Mouse (Mus musculus) macrophage (primary cell): ENCODE results near the gene Gm36028. TPM values are rescaled to one million over a fixed set of nuclear protein-coding genes. Genes with fewer than 3 reads are reported as not detected.

Source experiments
- H3K27ac ChIP-seq: fragments of 350-480 bp; formaldehyde crosslinking; 2 replicates; pipeline ENCODE4 v1.9.0; 2021
- H3K36me3 ChIP-seq: fragments of 350-480 bp; formaldehyde crosslinking; 2 replicates; pipeline ENCODE4 v1.9.0; 2021; ENCODE audit errors: inconsistent target
- H3K4me3 ChIP-seq: fragments of 350-480 bp; formaldehyde crosslinking; 2 replicates; pipeline ENCODE4 v1.9.0; 2021; ENCODE audit errors: inconsistent target
- H3K79me2 ChIP-seq: fragments of 350-480 bp; formaldehyde crosslinking; 2 replicates; pipeline ENCODE4 v1.9.0; 2021; ENCODE audit errors: inconsistent target
- WGBS: methylation state at CpG from one replicate; pipeline ENCODE4 v1.1.7; 2026; ENCODE audit warnings: inconsistent platforms; ENCODE audit not compliant: missing documents; 5-methylcytosine and 5-hydroxymethylcytosine counted together
- polyA plus RNA-seq: library from polyadenylated mRNA; stranded (reverse); fragments of 250-400 nt; gene quantifications from 3 replicates; pipeline ENCODE4 v1.2.4, GENCODE M21; 2018; ENCODE audit warnings: inconsistent platforms

Gene Gm36028
- polyA plus RNA-seq, 1 experiment from 2014 or later = not detected

DNA sequence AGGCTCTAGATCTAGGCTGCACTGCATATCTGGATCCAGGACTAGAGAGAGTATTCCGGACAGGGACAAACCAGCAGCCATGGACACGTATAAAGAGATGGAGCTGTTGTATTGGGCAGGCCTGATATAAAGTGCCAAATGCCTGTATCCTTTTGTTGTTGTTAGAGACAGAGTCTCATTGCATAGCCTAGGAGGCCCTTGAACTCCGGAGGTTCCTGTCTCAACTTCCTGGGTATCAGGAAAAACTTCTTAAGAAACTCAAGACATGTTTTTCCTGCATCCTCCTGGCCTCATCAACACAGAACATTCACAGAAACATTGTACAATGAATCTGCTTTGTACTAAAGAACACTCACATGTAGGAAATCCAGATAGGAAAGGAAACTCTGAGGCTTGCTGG, 13.9 kb downstream of the Gm36028 start:
- no peaks in the 10 kb centered on the region for H3K79me2 ChIP-seq
- H3K27ac ChIP-seq = no peak overlapping the region
- WGBS = 75% methylated on average over 3 of the region's 3 CpGs
- H3K36me3 ChIP-seq = no peaks in the 10 kb centered on the region
- no peak overlapping the region for H3K4me3 ChIP-seq

- H3K79me2 ChIP-seq = no peaks in the 10 kb centered on the region
- H3K4me3 ChIP-seq = no peak overlapping the region
- H3K36me3 ChIP-seq = no peaks in the 10 kb centered on the region
- 88% methylated on average over 7 of the region's 7 CpGs for WGBS
- H3K27ac ChIP-seq = no peak overlapping the region
These were observed 15.6 kb downstream of the Gm36028 start for GRCm38 (mm10) chr16:37845202-37845925.

- H3K4me3 ChIP-seq = no peak overlapping the region
- H3K79me2 ChIP-seq = no peaks in the 10 kb centered on the region
- no peak overlapping the region for H3K27ac ChIP-seq
- 85% methylated on average over 12 of the region's 12 CpGs for WGBS
- H3K36me3 ChIP-seq = no peaks in the 10 kb centered on the region
These were observed 17.2 kb downstream of the Gm36028 start for GRCm38 (mm10) chr16:37843740-37844139.

DNA sequence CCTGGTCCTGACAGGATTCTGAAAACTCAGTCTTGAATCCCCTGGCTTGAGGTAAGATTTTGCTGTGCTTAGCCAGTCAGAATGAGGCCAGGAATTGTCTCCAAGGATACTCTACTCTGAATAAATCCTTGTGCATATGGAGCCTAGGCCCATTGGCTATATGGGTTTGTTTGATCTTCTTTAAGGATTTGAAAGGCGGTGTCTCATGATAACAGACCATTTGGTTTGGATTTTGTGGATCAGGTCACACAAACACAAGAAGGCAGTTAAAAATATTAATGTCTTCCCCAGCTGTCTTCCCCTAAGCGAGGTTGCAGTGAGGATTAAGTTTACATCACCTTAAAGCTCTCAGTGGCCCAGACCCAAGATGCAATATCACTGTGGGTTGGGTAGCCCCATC, 18.5 kb downstream of the Gm36028 start:
- Histone ChIP-seq H3K4me3 (no peak overlapping the region), H3K36me3 (no peaks in the 10 kb centered on the region), H3K79me2 (no peaks in the 10 kb centered on the region), H3K27ac (no peak overlapping the region)
- WGBS = 91% methylated on average over 2 of the region's 2 CpGs

DNA sequence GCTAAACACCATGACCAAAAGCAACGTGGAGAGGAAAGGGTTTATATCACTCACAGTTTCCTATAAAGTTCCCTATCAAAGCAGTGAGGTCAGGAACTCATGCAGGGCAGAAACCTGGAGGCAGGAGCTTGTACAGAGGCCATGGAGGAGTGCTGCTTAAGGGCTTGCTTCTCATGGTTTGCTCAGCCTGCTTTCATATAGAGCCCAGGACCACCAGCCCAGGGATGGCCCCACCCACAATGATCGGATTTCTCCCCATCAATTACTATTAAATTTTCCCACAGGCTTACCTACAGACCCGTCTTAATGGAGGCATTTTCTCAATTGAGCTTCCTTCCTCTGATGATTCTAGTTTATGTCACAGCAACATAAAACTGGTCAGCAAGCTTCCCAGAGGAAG, 23.4 kb downstream of the Gm36028 start:
- Histone ChIP-seq H3K27ac (no peak overlapping the region), H3K4me3 (no peak overlapping the region), H3K36me3 (no peaks in the 10 kb centered on the region), H3K79me2 (no peaks in the 10 kb centered on the region)
- WGBS = 91% methylated on average over 3 of the region's 3 CpGs

DNA sequence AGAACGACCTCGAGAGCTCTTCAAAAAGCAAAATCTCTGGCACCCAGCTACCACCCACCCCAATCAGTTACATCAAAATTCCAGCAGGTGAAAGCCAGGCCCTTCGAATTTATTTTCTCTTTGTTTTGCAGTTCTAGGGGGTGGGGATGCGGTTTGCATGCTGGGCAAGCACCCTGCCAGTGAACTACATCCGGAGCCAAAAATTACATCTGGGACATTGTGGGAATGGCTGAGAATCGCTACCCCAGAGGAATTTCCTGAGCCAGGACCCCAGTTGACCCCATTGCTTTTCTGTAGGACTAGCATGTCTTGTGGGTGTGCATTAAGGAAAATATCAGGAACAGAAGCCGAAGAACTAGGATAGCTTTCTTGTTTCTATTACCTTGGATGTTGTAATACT, 29.9 kb downstream of the Gm36028 start:
- Histone ChIP-seq H3K79me2 (no peaks in the 10 kb centered on the region), H3K27ac (no peak overlapping the region), H3K36me3 (no peaks in the 10 kb centered on the region), H3K4me3 (no peak overlapping the region)
- 89% methylated on average over 6 of the region's 7 CpGs for WGBS

DNA sequence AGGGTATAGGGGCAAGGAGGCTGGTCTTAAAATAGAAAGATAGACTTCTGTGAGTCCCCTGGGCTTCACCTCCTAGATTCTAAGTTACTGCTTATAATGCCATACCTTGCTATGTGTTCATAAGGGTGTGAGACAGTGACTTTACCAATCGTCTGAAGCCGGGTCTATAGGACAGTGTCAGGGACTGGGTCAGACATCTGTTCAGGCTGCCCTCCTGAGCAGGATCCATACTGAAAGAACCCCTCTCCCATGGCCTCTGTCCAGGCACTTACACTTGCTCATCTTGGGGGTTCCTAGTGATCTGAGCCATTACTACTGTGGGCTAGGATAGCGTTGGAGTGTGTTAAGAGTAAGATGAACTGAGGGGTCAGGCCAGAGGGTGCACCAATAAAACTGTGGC, 34.7 kb downstream of the Gm36028 start:
- 97% methylated on average over 3 of the region's 3 CpGs for WGBS
- Histone ChIP-seq H3K36me3 (no peaks in the 10 kb centered on the region), H3K4me3 (no peak overlapping the region), H3K27ac (no peak overlapping the region), H3K79me2 (no peaks in the 10 kb centered on the region)

DNA sequence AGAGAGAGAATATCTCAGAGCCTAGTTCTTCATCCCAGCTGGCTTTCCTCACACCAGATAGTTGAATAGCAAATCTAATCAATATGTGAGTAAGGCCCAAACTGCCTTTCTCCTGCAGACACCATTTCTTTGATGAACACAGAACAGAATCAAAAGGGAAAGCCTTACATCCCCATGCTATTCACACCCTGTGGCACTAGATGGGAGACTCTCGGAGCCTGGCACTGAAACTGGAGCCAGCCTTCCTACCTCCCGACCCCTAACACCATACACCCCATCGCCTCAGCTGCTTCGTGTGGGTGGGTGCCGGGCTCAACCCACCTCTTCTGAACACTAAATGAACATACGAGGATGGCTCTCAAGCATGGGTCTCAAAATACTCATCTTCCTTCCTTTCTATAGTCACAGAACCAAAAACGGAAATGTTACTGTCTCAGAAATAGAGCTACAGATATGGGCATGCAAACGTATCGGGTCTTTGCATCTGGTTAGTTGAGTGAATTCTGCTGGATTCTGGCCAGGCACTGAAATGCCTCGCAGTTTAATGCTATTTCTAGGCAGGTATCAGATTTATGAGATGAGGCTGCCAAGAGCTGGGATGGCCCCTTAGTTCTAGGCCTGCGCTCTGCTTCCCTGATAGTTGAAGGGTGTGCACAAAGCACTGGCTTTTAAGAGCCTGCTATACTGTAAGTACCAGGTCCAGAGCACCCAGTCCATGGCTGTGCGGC, 36.0 kb downstream of the Gm36028 start:
- Histone ChIP-seq H3K27ac (no peak overlapping the region), H3K36me3 (no peaks in the 10 kb centered on the region), H3K79me2 (no peaks in the 10 kb centered on the region), H3K4me3 (no peak overlapping the region)
- WGBS = 92% methylated on average over 12 of the region's 12 CpGs

GRCm38 (mm10) chr16:37823949-37824348, 37.0 kb downstream of the Gm36028 start:
- no peaks in the 10 kb centered on the region for H3K79me2 ChIP-seq
- 96% methylated on average over 5 of the region's 5 CpGs for WGBS
- H3K4me3 ChIP-seq = no peak overlapping the region
- no peak overlapping the region for H3K27ac ChIP-seq
- no peaks in the 10 kb centered on the region for H3K36me3 ChIP-seq

- H3K4me3 ChIP-seq = no peak overlapping the region
- H3K79me2 ChIP-seq = no peaks in the 10 kb centered on the region
- no peaks in the 10 kb centered on the region for H3K36me3 ChIP-seq
- 96% methylated on average over 4 of the region's 4 CpGs for WGBS
- no peak overlapping the region for H3K27ac ChIP-seq
These were observed 43.0 kb downstream of the Gm36028 start for GRCm38 (mm10) chr16:37817986-37818385.

DNA sequence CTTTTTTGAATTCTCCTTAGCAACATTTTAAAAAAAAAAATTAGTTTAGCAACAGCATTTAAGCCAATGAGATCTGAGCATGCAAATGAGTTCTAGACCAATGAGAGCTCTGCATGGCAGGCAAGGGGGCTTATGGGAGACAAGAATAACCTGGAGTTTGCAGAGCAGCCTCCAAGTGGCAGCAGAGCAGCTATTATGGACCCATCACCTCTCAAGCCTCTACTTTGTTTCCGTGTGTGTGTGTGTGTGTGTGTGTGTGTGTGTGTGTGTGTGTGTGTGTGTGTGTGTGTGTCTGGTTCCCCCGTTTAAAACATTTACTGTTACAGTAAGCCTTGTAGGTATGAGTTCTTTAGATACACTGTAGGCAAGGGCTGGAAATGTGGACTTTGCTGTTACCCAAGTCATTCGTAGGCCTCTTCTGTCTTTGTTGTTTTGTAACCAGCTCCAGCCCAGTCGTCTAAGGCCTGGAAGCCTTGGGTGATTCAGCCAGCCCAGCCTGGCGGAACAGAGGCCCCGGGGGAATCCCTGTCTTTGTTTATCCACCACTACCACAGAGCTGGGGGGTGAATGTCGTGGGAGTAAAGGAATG, 46.5 kb downstream of the Gm36028 start:
- no peaks in the 10 kb centered on the region for H3K36me3 ChIP-seq
- no peak overlapping the region for H3K27ac ChIP-seq
- H3K79me2 ChIP-seq = no peaks in the 10 kb centered on the region
- H3K4me3 ChIP-seq = no peak overlapping the region
- 36% methylated on average over 7 of the region's 7 CpGs for WGBS

GRCm38 (mm10) chr16:37813691-37814382, 47.1 kb downstream of the Gm36028 start:
- no peaks in the 10 kb centered on the region for H3K36me3 ChIP-seq
- H3K4me3 ChIP-seq = no peak overlapping the region
- WGBS = 58% methylated on average over 5 of the region's 5 CpGs
- H3K27ac ChIP-seq = no peak overlapping the region
- H3K79me2 ChIP-seq = no peaks in the 10 kb centered on the region

DNA sequence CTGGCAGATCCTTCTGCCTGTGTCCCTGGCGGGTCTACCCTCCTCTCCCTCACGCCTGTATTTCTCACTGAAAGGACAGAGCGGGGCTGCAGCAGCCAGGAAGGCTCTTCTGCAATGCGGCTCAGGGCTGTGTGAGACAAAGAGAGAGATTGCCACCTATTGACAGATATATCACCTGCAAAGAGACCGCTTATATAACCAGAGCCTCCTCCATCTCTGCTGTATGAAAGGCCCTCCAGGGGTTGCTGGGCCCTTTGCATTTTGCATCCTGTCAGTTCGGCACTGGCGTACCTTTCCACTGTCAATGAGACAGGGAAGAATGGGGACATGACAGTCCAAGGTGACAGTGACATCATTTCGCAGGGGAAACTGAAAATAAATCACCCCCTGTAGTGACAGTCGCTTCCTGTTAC, 48.5 kb downstream of the Gm36028 start:
- no peak overlapping the region for H3K27ac ChIP-seq
- H3K79me2 ChIP-seq = no peaks in the 10 kb centered on the region
- whole genome bisulfite sequencing = 53% methylated on average over 9 of the region's 9 CpGs
- no peaks in the 10 kb centered on the region for H3K36me3 ChIP-seq
- H3K4me3 ChIP-seq = no peak overlapping the region

DNA sequence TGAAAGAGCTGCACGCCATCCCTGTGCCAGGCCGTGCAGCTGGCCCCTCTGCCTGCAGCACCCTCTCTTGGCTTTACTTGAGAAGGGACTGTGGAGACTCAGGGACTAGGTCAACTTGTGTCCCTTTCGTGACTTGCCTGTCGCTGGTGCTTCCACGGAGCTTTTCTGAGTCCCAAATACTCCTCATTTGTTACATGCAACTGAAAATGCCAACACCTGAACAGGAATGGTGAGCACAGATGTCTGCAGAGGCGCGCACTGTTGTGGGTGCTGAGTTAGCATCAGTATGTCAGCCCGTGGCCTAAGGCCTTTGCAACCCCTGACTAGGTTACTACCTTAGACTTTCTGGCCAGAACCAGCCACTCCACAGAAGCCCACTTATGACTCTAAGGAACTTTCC, 49.1 kb downstream of the Gm36028 start:
- no peaks in the 10 kb centered on the region for H3K36me3 ChIP-seq
- no peak overlapping the region for H3K27ac ChIP-seq
- no peak overlapping the region for H3K4me3 ChIP-seq
- H3K79me2 ChIP-seq = no peaks in the 10 kb centered on the region
- WGBS = 89% methylated on average over 8 of the region's 8 CpGs

DNA sequence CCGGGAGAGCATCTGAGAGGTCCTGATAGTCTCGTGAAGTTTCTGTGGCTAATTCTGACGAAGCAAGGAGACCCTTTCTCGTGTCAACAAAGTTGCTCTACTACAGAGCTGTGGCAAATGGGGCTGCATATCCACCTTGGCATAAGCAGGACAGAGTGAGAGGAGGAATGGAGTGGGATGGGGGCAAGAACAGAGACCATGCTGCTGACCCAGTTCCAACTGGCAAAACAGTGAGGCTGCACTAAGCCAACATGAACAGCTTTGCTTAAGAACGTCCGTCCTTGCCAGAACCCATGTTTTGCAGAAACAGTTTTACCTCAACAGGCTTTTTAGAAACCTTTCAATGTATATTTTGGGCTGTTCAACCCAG, 51.3 kb downstream of the Gm36028 start:
- H3K36me3 ChIP-seq = no peaks in the 10 kb centered on the region
- WGBS = 95% methylated on average over 6 of the region's 6 CpGs
- no peaks in the 10 kb centered on the region for H3K79me2 ChIP-seq
- no peak overlapping the region for H3K4me3 ChIP-seq
- H3K27ac ChIP-seq = no peak overlapping the region
